Mouse (Mus musculus) forebrain, embryonic 10.5 days (tissue): ENCODE results near the gene St6galnac3. TPM values are rescaled to one million over a fixed set of nuclear protein-coding genes. Genes with fewer than 3 reads are reported as not detected.

Source experiments
- DNase-seq: peaks from one replicate; pipeline ENCODE4 v3.0.0-alpha.2; 2017; ENCODE audit warnings: low spot score; ENCODE audit errors: extremely low spot score
- H3K27ac ChIP-seq: fragments of 300-500 bp; sonication (generic); 2 replicates; pipeline ENCODE4 v1.5.1; 2016; ENCODE audit warnings: mild to moderate bottlenecking
- H3K27me3 ChIP-seq: fragments of 300-500 bp; sonication (generic); 2 replicates; pipeline ENCODE4 v1.6.1; 2016; ENCODE audit warnings: mild to moderate bottlenecking; ENCODE audit not compliant: poor library complexity, severe bottlenecking
- H3K36me3 ChIP-seq: fragments of 300-500 bp; sonication (generic); replicated peaks from 2 replicates; pipeline ENCODE4 v1.6.1; 2016; ENCODE audit warnings: mild to moderate bottlenecking, moderate library complexity
- H3K4me1 ChIP-seq: fragments of 300-500 bp; sonication (generic); 2 replicates; pipeline ENCODE4 v1.6.1; 2016
- H3K4me3 ChIP-seq: fragments of 300-500 bp; sonication (generic); 2 replicates; pipeline ENCODE4 v1.5.1; 2016; ENCODE audit warnings: mild to moderate bottlenecking, moderate library complexity
- H3K9me3 ChIP-seq: fragments of 300-500 bp; sonication (generic); 2 replicates; pipeline ENCODE4 v1.6.1; 2016; ENCODE audit warnings: mild to moderate bottlenecking, moderate library complexity
- WGBS: fragments of 180-500 bp; shearing (Covaris S2); methylation state at CpG from one replicate; pipeline ENCODE4 v1.1.7; 2016; 5-methylcytosine and 5-hydroxymethylcytosine counted together
- polyA plus RNA-seq: library from polyadenylated mRNA; unstranded; fragments of >200 nt; fragmentation: Nextera tagmentation; extraction: Ambion mirVana; gene quantifications from 2 replicates; pipeline ENCODE4 v1.2.1, GENCODE M21; 2016

Gene St6galnac3
- polyA plus RNA-seq, 1 experiment from 2014 or later = 40.0 TPM

- WGBS = 93% methylated on average over 4 of the region's 4 CpGs
- no peak overlapping the region for H3K4me3 ChIP-seq
- H3K36me3 ChIP-seq = no peaks in the 10 kb centered on the region
- peaks cover 4% of the 10 kb centered on the region; the same call in 1 of the 2 replicates for H3K4me1 ChIP-seq
- H3K27me3 ChIP-seq = no peaks in the 10 kb centered on the region
- no peaks in the 10 kb centered on the region for H3K9me3 ChIP-seq
- no peak overlapping the region for H3K27ac ChIP-seq
- DNase-seq = no peak
Observed at GRCm38 (mm10) chr3:153416383-153416782, 308.6 kb downstream of the St6galnac3 start.

GRCm38 (mm10) chr3:153414132-153414531 is 310.8 kb downstream of the St6galnac3 start:
- no peak for DNase-seq
- Histone ChIP-seq H3K27me3 (no peaks in the 10 kb centered on the region), H3K27ac (no peak overlapping the region), H3K4me1 (no peaks in the 10 kb centered on the region), H3K4me3 (no peak overlapping the region), H3K9me3 (no peaks in the 10 kb centered on the region), H3K36me3 (no peaks in the 10 kb centered on the region)
- 89% methylated on average over 2 of the region's 2 CpGs for WGBS

GRCm38 (mm10) chr3:153409286-153409685 is 315.7 kb downstream of the St6galnac3 start:
- Histone ChIP-seq H3K27me3 (no peaks in the 10 kb centered on the region), H3K36me3 (no peaks in the 10 kb centered on the region), H3K9me3 (no peaks in the 10 kb centered on the region), H3K4me1 (no peaks in the 10 kb centered on the region), H3K27ac (no peak overlapping the region), H3K4me3 (no peak overlapping the region)
- DNase-seq = no peak
- 82% methylated on average over 9 of the region's 9 CpGs for WGBS

GRCm38 (mm10) chr3:153408361-153408760 is 316.6 kb downstream of the St6galnac3 start:
- H3K4me3 ChIP-seq = no peak overlapping the region
- 93% methylated on average over 6 of the region's 6 CpGs for WGBS
- no peaks in the 10 kb centered on the region for H3K4me1 ChIP-seq
- H3K36me3 ChIP-seq = no peaks in the 10 kb centered on the region
- no peaks in the 10 kb centered on the region for H3K27me3 ChIP-seq
- no peaks in the 10 kb centered on the region for H3K9me3 ChIP-seq
- DNase-seq = no peak
- no peak overlapping the region for H3K27ac ChIP-seq

GRCm38 (mm10) chr3:153407698-153408097 is 317.3 kb downstream of the St6galnac3 start:
- H3K27me3 ChIP-seq = no peaks in the 10 kb centered on the region
- no peaks in the 10 kb centered on the region for H3K36me3 ChIP-seq
- no peak overlapping the region for H3K4me3 ChIP-seq
- DNase-seq = no peak
- H3K4me1 ChIP-seq = no peaks in the 10 kb centered on the region
- no peak overlapping the region for H3K27ac ChIP-seq
- WGBS = 93% methylated on average over 6 of the region's 6 CpGs
- H3K9me3 ChIP-seq = no peaks in the 10 kb centered on the region

GRCm38 (mm10) chr3:153406858-153407257 is 318.1 kb downstream of the St6galnac3 start:
- Histone ChIP-seq H3K4me3 (no peak overlapping the region), H3K9me3 (no peaks in the 10 kb centered on the region), H3K27ac (no peak overlapping the region), H3K36me3 (no peaks in the 10 kb centered on the region), H3K4me1 (no peaks in the 10 kb centered on the region), H3K27me3 (no peaks in the 10 kb centered on the region)
- 93% methylated on average over 1 of the region's 1 CpGs for WGBS
- DNase-seq = no peak

GRCm38 (mm10) chr3:153406220-153406619 is 318.8 kb downstream of the St6galnac3 start:
- H3K36me3 ChIP-seq = no peaks in the 10 kb centered on the region

GRCm38 (mm10) chr3:153405643-153406042 is 319.3 kb downstream of the St6galnac3 start:
- Histone ChIP-seq H3K4me1 (no peaks in the 10 kb centered on the region), H3K4me3 (no peak overlapping the region), H3K36me3 (no peaks in the 10 kb centered on the region), H3K27ac (no peak overlapping the region), H3K9me3 (no peaks in the 10 kb centered on the region), H3K27me3 (no peaks in the 10 kb centered on the region)
- WGBS = 90% methylated on average over 10 of the region's 10 CpGs
- DNase-seq = no peak

More at GRCm38 (mm10) chr3:153406220-153406619, 318.8 kb downstream of the St6galnac3 start:
- no peaks in the 10 kb centered on the region for H3K9me3 ChIP-seq
- 92% methylated on average over 4 of the region's 4 CpGs for WGBS
- no peaks in the 10 kb centered on the region for H3K27me3 ChIP-seq
- DNase-seq = no peak
- H3K27ac ChIP-seq = no peak overlapping the region
- no peak overlapping the region for H3K4me3 ChIP-seq
- no peaks in the 10 kb centered on the region for H3K4me1 ChIP-seq

- no peak for DNase-seq
- no peak overlapping the region for H3K27ac ChIP-seq
- WGBS = 91% methylated on average over 3 of the region's 3 CpGs
- no peak overlapping the region for H3K4me3 ChIP-seq
- H3K27me3 ChIP-seq = no peaks in the 10 kb centered on the region
- H3K9me3 ChIP-seq = no peaks in the 10 kb centered on the region
- H3K36me3 ChIP-seq = no peaks in the 10 kb centered on the region
- no peaks in the 10 kb centered on the region for H3K4me1 ChIP-seq
Observed at GRCm38 (mm10) chr3:153400259-153400658, 324.7 kb downstream of the St6galnac3 start.

- H3K9me3 ChIP-seq = no peaks in the 10 kb centered on the region
- WGBS = 88% methylated on average over 6 of the region's 6 CpGs
Observed at GRCm38 (mm10) chr3:153399574-153399973, 325.4 kb downstream of the St6galnac3 start.

GRCm38 (mm10) chr3:153397726-153398125 is 327.2 kb downstream of the St6galnac3 start:
- 94% methylated on average over 9 of the region's 9 CpGs for WGBS

More at GRCm38 (mm10) chr3:153399574-153399973, 325.4 kb downstream of the St6galnac3 start:
- Histone ChIP-seq H3K27ac (no peak overlapping the region), H3K4me1 (no peaks in the 10 kb centered on the region), H3K4me3 (no peak overlapping the region), H3K27me3 (no peaks in the 10 kb centered on the region), H3K36me3 (no peaks in the 10 kb centered on the region)
- no peak for DNase-seq

GRCm38 (mm10) chr3:153396375-153397068 is 328.5 kb downstream of the St6galnac3 start:
- Histone ChIP-seq H3K9me3 (peaks cover 7% of the 10 kb centered on the region; the same call in 1 of the 2 replicates), H3K36me3 (no peaks in the 10 kb centered on the region), H3K27me3 (no peaks in the 10 kb centered on the region), H3K4me3 (no peak overlapping the region), H3K4me1 (no peaks in the 10 kb centered on the region), H3K27ac (no peak overlapping the region)
- no peak for DNase-seq
- WGBS = 89% methylated on average over 12 of the region's 12 CpGs

More at GRCm38 (mm10) chr3:153397726-153398125, 327.2 kb downstream of the St6galnac3 start:
- no peaks in the 10 kb centered on the region for H3K27me3 ChIP-seq
- peaks cover 7% of the 10 kb centered on the region; the same call in 1 of the 2 replicates for H3K9me3 ChIP-seq
- no peaks in the 10 kb centered on the region for H3K36me3 ChIP-seq
- no peak for DNase-seq
- H3K27ac ChIP-seq = no peak overlapping the region
- H3K4me3 ChIP-seq = no peak overlapping the region
- H3K4me1 ChIP-seq = no peaks in the 10 kb centered on the region

- 94% methylated on average over 5 of the region's 5 CpGs for WGBS
Observed at GRCm38 (mm10) chr3:153395351-153395750, 329.6 kb downstream of the St6galnac3 start.

More at GRCm38 (mm10) chr3:153395351-153395750, 329.6 kb downstream of the St6galnac3 start:
- no peak for DNase-seq
- no peaks in the 10 kb centered on the region for H3K4me1 ChIP-seq
- no peak overlapping the region for H3K4me3 ChIP-seq
- H3K9me3 ChIP-seq = peaks cover 7% of the 10 kb centered on the region; the same call in 1 of the 2 replicates
- no peaks in the 10 kb centered on the region for H3K36me3 ChIP-seq
- H3K27me3 ChIP-seq = no peaks in the 10 kb centered on the region
- H3K27ac ChIP-seq = no peak overlapping the region
